Mouse (Mus musculus) gastrocnemius, postnatal 4 days (tissue): Measurements from ENCODE around the gene Actb. TPM values are rescaled to one million over a fixed set of nuclear protein-coding genes. Genes with fewer than 3 reads are reported as not detected.

ENCODE experiments used
- DNase-seq, 2 experiments: peaks; one replicate each; pipeline ENCODE4 v3.0.0; 2021 to 2022; ENCODE audit warnings: low spot score in 2 of 2, mixed read lengths in 2 of 2
- total RNA-seq, 2 experiments: library from RNA; stranded (reverse); gene quantifications; 2 replicates each; pipeline ENCODE4 v1.2.3; 2021

The Actb gene
- total RNA-seq, 2 experiments from 2014 or later, result 2,802 to 2,810 TPM

GRCm38 (mm10) chr5:142879318-142880175 is 27.0 kb downstream of the Actb start:
- peak; percentile 66 to 80 for DNase-seq

- DNase-seq, result peak in 1 of 2 experiments; percentile 16
These were observed 28.0 kb downstream of the Actb start for GRCm38 (mm10) chr5:142878570-142878969.

GRCm38 (mm10) chr5:142877337-142878280 is 28.9 kb downstream of the Actb start:
- peak; percentile 86 to 88 for DNase-seq

GRCm38 (mm10) chr5:142876896-142877295 is 29.7 kb downstream of the Actb start:
- peak in 1 of 2 experiments; percentile 18 for DNase-seq

- no peak for DNase-seq
These were observed 31.0 kb downstream of the Actb start for GRCm38 (mm10) chr5:142875513-142875905.

GRCm38 (mm10) chr5:142874791-142875512 is 31.6 kb downstream of the Actb start:
- DNase-seq, result peak in 1 of 2 experiments; percentile 15

- DNase-seq, result no peak
These were observed 32.8 kb downstream of the Actb start for GRCm38 (mm10) chr5:142873718-142874117.

GRCm38 (mm10) chr5:142871765-142872164 is 34.8 kb downstream of the Actb start:
- DNase-seq, result no peak

- DNase-seq, result no peak
These were observed 37.1 kb downstream of the Actb start for GRCm38 (mm10) chr5:142869463-142869862.

- no peak for DNase-seq
These were observed 48.8 kb downstream of the Actb start for GRCm38 (mm10) chr5:142857763-142858229.

- no peak for DNase-seq
These were observed 50.1 kb downstream of the Actb start for GRCm38 (mm10) chr5:142856408-142856807.

GRCm38 (mm10) chr5:142854877-142855276 is 51.7 kb downstream of the Actb start:
- DNase-seq, result peak in 1 of 2 experiments; percentile 60

- no peak for DNase-seq
These were observed 53.0 kb downstream of the Actb start for GRCm38 (mm10) chr5:142853585-142853984.

Other genes starting within 250 kb of the Actb start
- under 1 TPM; 0.81 to 0.88 TPM for gene Slc29a4, start 214.2 kb downstream of the Actb start, total RNA-seq
- 10 to 100 TPM; 82.2 TPM for gene Tnrc18, start 89.1 kb downstream of the Actb start, total RNA-seq
- gene Fbxl18, start 11.3 kb downstream of the Actb start, total RNA-seq, result 1 to 10 TPM; 9.7 to 9.8 TPM
- 100 to 1,000 TPM; 182 to 208 TPM for gene Fscn1, start 53.6 kb upstream of the Actb start, total RNA-seq
- gene Rnf216, start 206.2 kb upstream of the Actb start, total RNA-seq, result 10 to 100 TPM; 34.0 to 39.8 TPM
- under 1 TPM in 1 of 2 experiments, not detected in 1; 0.05 TPM for gene Olfr718-ps1, start 240.8 kb upstream of the Actb start, total RNA-seq